Mouse (Mus musculus): Measurements from ENCODE around the gene Adam12. TPM values are rescaled to one million over a fixed set of nuclear protein-coding genes. Genes with fewer than 3 reads are reported as not detected.

Adam12 gene
- polyA plus RNA-seq, 1 experiment from 2014 or later, result 3.1 TPM

DNA sequence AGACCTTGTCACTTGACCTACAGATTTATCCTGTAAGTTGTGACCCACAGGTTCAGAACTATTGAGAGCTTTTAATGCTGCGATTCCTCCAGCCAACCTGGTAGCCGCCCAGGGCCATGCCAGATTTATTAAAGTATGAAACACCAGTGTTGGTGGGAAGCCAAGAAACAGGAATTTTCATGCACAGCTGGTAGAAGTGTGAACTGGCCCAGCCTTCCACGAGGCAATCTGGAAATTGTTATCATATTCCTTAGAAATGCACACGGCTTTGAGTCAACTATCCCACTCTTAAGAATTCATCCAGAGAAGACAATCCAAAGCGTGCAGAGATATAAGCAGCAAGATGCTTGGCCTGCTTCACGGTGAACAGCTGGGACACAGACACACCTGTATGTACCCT is 82.6 kb downstream of the Adam12 start:
- 60% methylated on average over 6 of the region's 6 CpGs for WGBS
- Histone ChIP-seq H3K36me3 (ENCODE audit: control insufficient read depth, insufficient read depth) (no peaks in the 10 kb centered on the region), H3K4me1 (ENCODE audit: control insufficient read depth, insufficient read depth, low read length) (no peaks in the 10 kb centered on the region; the same call in 1 of the 2 replicates), H3K9me3 (replicated peaks; ENCODE audit: control insufficient read depth, low read length) (no peaks in the 10 kb centered on the region), H3K4me2 (ENCODE audit: low read depth, low read length) (no peak overlapping the region), H3K27ac (ENCODE audit: low read length) (no peak overlapping the region), H3K9ac (ENCODE audit: low read length) (no peak overlapping the region), H3K27me3 (ENCODE audit: control insufficient read depth, insufficient read depth, low read length) (no peaks in the 10 kb centered on the region), H3K4me3 (ENCODE audit: low read length) (no peak overlapping the region)
- ATAC-seq (replicated peaks; ENCODE audit: extremely low read depth, insufficient read depth, low FRiP score), result no peak

DNA sequence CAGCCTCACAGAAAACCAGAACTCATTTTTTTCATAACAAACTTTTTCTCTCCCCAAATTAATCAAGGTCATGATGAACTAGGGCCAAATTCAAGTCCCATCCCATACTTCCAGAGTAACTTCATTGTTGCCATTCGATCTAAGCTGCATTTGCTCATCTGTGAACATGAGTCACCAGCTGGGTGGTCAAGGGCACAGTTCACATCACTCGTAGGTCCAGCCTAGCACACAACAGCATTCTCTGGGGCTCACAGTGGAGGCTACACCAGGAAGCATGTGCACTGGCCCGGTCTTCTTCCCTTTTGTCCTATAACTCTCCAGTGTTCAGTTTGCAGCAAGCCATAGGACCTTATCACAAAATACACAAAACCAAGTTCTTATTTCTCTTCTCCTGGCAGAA is 84.4 kb downstream of the Adam12 start:
- Histone ChIP-seq H3K4me1 (ENCODE audit: control insufficient read depth, insufficient read depth, low read length) (no peaks in the 10 kb centered on the region; the same call in 1 of the 2 replicates), H3K4me2 (ENCODE audit: low read depth, low read length) (no peak overlapping the region), H3K27me3 (ENCODE audit: control insufficient read depth, insufficient read depth, low read length) (no peaks in the 10 kb centered on the region), H3K9me3 (replicated peaks; ENCODE audit: control insufficient read depth, low read length) (no peaks in the 10 kb centered on the region), H3K36me3 (ENCODE audit: control insufficient read depth, insufficient read depth) (no peaks in the 10 kb centered on the region), H3K9ac (ENCODE audit: low read length) (no peak overlapping the region), H3K27ac (ENCODE audit: low read length) (no peak overlapping the region), H3K4me3 (ENCODE audit: low read length) (no peak overlapping the region)
- ATAC-seq (replicated peaks; ENCODE audit: extremely low read depth, insufficient read depth, low FRiP score), result no peak
- WGBS, result 87% methylated on average over 3 of the region's 3 CpGs

DNA sequence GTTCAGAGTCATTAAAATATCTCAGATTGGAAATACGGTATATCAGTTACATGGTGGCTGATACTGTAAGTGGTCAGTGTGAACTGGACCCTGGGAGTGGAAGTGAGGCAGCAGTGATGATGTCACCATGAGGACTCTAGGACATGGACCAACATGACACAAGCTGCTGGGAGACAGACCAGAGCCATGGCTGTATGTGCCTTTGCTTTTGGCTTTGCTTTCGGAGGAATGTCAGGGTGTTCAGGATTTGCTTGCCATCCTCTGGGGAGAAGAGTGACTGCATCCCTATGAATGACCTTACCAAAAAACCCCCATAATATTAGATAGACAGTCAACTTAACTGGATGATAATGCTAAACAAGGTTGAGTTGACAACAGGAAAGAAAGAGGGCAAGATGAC is 85.1 kb downstream of the Adam12 start:
- Histone ChIP-seq H3K36me3 (ENCODE audit: control insufficient read depth, insufficient read depth) (no peaks in the 10 kb centered on the region), H3K4me2 (ENCODE audit: low read depth, low read length) (no peak overlapping the region), H3K4me3 (ENCODE audit: low read length) (no peak overlapping the region), H3K4me1 (ENCODE audit: control insufficient read depth, insufficient read depth, low read length) (no peaks in the 10 kb centered on the region; the same call in 1 of the 2 replicates), H3K9me3 (replicated peaks; ENCODE audit: control insufficient read depth, low read length) (no peaks in the 10 kb centered on the region), H3K27ac (ENCODE audit: low read length) (no peak overlapping the region), H3K27me3 (ENCODE audit: control insufficient read depth, insufficient read depth, low read length) (no peaks in the 10 kb centered on the region), H3K9ac (ENCODE audit: low read length) (no peak overlapping the region)
- 86% methylated on average over 2 of the region's 2 CpGs for WGBS
- ATAC-seq (replicated peaks; ENCODE audit: extremely low read depth, insufficient read depth, low FRiP score), result no peak

DNA sequence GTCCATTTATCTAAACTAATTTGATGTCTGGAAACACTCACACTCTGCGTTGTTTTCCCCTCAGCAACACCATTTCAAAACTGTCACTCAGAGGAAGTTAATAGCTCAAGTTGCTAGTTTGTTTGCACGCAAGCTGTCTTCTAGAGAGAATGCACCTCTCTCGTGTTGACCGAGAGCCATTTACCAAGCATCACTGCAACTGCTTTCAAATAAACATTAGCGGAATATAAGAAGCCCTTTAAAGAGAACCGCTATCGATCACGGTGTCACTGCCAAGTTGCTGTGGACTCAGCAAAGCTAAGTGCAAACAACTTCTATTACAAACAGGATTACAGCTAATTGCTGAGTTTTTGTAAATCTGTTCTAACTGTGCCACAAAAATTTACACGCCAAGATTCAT is 87.8 kb downstream of the Adam12 start:
- H3K9ac ChIP-seq (ENCODE audit: low read length), result no peak overlapping the region
- H3K27ac ChIP-seq (ENCODE audit: low read length), result no peak overlapping the region
- no peaks in the 10 kb centered on the region for H3K9me3 ChIP-seq (replicated peaks; ENCODE audit: control insufficient read depth, low read length)
- H3K4me3 ChIP-seq (ENCODE audit: low read length), result no peak overlapping the region
- H3K36me3 ChIP-seq (ENCODE audit: control insufficient read depth, insufficient read depth), result no peaks in the 10 kb centered on the region
- no peak overlapping the region for H3K4me2 ChIP-seq (ENCODE audit: low read depth, low read length)
- H3K27me3 ChIP-seq (ENCODE audit: control insufficient read depth, insufficient read depth, low read length), result no peaks in the 10 kb centered on the region
- ATAC-seq (replicated peaks; ENCODE audit: extremely low read depth, insufficient read depth, low FRiP score), result no peak
- H3K4me1 ChIP-seq (ENCODE audit: control insufficient read depth, insufficient read depth, low read length), result no peaks in the 10 kb centered on the region; the same call in 1 of the 2 replicates
- 78% methylated on average over 9 of the region's 9 CpGs for WGBS

DNA sequence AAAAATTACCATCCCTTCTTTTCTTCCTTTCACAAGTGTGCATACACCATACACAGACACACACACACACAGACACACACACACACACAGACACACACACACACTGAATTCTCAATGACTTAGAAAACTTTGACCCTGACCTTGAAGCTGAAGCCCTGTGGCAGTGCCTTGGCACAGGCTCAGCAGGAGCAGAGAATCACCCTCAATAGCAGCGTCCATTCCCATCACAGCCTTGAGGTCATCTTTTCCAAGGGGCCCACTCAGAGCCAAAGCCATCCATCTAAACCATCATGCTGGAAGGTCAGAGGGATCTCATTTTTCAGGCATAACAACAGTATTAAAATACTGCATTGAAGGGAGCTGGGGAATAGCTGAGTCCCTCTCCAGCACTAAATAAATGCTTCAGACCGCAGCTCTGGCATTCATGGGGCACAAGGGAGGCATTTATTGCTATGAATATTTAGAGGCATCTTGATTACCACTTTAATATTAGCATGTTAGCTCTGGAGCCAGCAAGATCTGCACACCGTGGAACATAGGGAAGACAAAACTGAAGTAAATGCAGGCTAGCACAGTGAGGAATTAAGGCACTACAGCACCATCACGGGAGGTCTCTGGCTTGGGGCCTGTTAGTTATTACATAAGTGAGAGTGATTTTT is 92.5 kb downstream of the Adam12 start:
- ATAC-seq (replicated peaks; ENCODE audit: extremely low read depth, insufficient read depth, low FRiP score), result no peak
- Histone ChIP-seq H3K36me3 (ENCODE audit: control insufficient read depth, insufficient read depth) (no peaks in the 10 kb centered on the region), H3K4me1 (ENCODE audit: control insufficient read depth, insufficient read depth, low read length) (no peaks in the 10 kb centered on the region), H3K4me2 (ENCODE audit: low read depth, low read length) (no peak overlapping the region), H3K27ac (ENCODE audit: low read length) (no peak overlapping the region), H3K9ac (ENCODE audit: low read length) (no peak overlapping the region), H3K4me3 (ENCODE audit: low read length) (no peak overlapping the region), H3K9me3 (replicated peaks; ENCODE audit: control insufficient read depth, low read length) (no peaks in the 10 kb centered on the region), H3K27me3 (ENCODE audit: control insufficient read depth, insufficient read depth, low read length) (no peaks in the 10 kb centered on the region)
- 72% methylated on average over 4 of the region's 4 CpGs for WGBS

DNA sequence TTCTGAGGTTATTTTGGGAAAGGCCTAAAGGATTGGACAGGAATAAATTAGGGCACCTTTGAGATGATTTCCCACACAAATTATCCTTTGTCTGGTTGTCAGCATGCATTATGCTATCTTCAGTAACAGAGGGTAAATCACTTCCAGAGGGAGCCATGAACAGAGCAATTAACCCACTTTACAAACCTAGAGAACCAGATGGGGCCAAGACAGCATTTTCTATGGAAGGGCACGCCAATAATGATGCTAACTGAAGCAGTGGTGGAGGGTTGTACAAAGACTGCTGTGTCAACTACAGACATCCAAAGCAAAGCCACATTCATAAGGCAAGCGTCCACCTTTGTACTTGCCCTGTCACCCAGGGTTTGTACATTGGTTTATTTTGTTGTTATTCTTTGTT is 99.6 kb downstream of the Adam12 start:
- H3K4me2 ChIP-seq (ENCODE audit: low read depth, low read length), result no peak overlapping the region
- H3K4me3 ChIP-seq (ENCODE audit: low read length), result no peak overlapping the region
- ATAC-seq (replicated peaks; ENCODE audit: extremely low read depth, insufficient read depth, low FRiP score), result no peak
- WGBS, result 75% methylated on average over 2 of the region's 2 CpGs
- H3K27me3 ChIP-seq (ENCODE audit: control insufficient read depth, insufficient read depth, low read length), result no peaks in the 10 kb centered on the region
- no peak overlapping the region for H3K9ac ChIP-seq (ENCODE audit: low read length)
- H3K36me3 ChIP-seq (ENCODE audit: control insufficient read depth, insufficient read depth), result no peaks in the 10 kb centered on the region
- peaks cover 3% of the 10 kb centered on the region; the same call in 1 of the 2 replicates for H3K4me1 ChIP-seq (ENCODE audit: control insufficient read depth, insufficient read depth, low read length)
- H3K27ac ChIP-seq (ENCODE audit: low read length), result no peak overlapping the region
- no peaks in the 10 kb centered on the region for H3K9me3 ChIP-seq (replicated peaks; ENCODE audit: control insufficient read depth, low read length)

DNA sequence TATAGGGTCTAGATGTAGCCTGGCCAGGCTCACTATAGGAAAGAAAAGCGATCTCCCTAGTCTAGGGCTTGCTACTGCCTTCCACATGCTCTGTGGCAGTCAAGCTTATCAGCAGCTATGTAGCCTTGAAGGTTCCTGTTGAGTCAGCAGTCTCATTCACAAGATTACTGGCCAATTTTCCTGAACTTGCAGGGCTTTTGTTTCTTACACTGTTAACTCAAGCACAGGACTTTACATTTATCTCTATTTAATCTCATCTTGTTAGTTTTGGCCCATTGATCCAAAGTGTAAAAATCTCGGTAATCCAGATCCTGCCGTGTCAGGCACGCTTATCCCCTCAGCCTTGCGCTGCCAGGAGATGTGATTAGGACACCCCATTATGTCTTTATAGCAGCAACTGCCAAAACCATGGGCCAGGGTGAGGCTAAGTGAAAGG is 103.8 kb downstream of the Adam12 start:
- H3K27me3 ChIP-seq (ENCODE audit: control insufficient read depth, insufficient read depth, low read length), result no peaks in the 10 kb centered on the region
- ATAC-seq (replicated peaks; ENCODE audit: extremely low read depth, insufficient read depth, low FRiP score), result no peak; the same call in 1 of the 2 replicates
- 51% methylated on average over 5 of the region's 5 CpGs for WGBS
- no peaks in the 10 kb centered on the region for H3K36me3 ChIP-seq (ENCODE audit: control insufficient read depth, insufficient read depth)
- peaks cover 3% of the 10 kb centered on the region; the same call in 1 of the 2 replicates for H3K4me1 ChIP-seq (ENCODE audit: control insufficient read depth, insufficient read depth, low read length)
- H3K4me3 ChIP-seq (ENCODE audit: low read length), result no peak overlapping the region
- H3K4me2 ChIP-seq (ENCODE audit: low read depth, low read length), result no peak overlapping the region
- H3K9me3 ChIP-seq (replicated peaks; ENCODE audit: control insufficient read depth, low read length), result no peaks in the 10 kb centered on the region
- no peak overlapping the region for H3K27ac ChIP-seq (ENCODE audit: low read length)
- no peak overlapping the region for H3K9ac ChIP-seq (ENCODE audit: low read length)

DNA sequence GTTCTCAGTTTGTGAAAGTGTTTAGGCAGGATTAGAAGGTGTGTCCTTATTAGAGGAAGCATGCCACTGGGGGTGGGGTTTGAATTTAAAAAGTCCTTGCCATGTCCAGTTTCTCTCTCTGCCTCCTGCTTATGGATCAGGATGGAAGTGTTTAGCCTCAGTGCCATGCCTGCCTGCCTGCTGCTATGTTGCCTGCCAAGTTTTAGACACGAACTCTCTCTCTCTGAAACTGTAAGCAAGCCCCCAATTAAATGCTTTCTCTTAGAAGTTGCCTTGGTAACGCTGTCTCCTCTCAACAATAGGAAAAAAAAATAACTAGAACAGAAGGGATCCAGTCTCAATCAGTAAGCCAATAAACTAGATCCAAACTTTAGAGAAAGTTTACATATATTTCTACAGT is 110.5 kb downstream of the Adam12 start:
- 60% methylated on average over 2 of the region's 2 CpGs for WGBS
- Histone ChIP-seq H3K27me3 (ENCODE audit: control insufficient read depth, insufficient read depth, low read length) (no peaks in the 10 kb centered on the region), H3K36me3 (ENCODE audit: control insufficient read depth, insufficient read depth) (no peaks in the 10 kb centered on the region), H3K9ac (ENCODE audit: low read length) (no peak overlapping the region), H3K4me3 (ENCODE audit: low read length) (no peak overlapping the region), H3K4me2 (ENCODE audit: low read depth, low read length) (no peak overlapping the region), H3K9me3 (replicated peaks; ENCODE audit: control insufficient read depth, low read length) (peaks cover 7% of the 10 kb centered on the region; the same call in 1 of the 2 replicates), H3K27ac (ENCODE audit: low read length) (no peak overlapping the region), H3K4me1 (ENCODE audit: control insufficient read depth, insufficient read depth, low read length) (no peaks in the 10 kb centered on the region)
- ATAC-seq (replicated peaks; ENCODE audit: extremely low read depth, insufficient read depth, low FRiP score), result no peak

DNA sequence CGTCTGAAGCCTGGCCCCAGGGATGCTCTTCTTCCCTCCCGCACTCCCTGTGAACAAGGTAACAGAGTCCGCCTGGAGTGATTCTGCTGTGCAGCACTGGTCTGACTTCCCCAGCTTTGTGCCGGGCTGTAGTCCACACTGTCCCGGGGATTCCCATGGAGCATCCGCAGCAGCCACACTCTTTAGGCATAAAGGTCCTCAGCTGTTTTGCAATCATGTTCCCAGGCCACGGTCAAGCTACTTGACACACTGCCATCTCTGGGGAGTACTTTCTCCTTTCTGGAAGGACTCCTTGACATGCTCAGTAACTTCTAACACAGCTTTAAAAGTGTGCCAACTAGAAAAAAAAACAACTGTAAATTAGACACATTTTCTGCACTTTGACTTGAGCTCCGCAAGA is 116.5 kb downstream of the Adam12 start:
- no peak overlapping the region for H3K4me2 ChIP-seq (ENCODE audit: low read depth, low read length)
- WGBS, result 69% methylated on average over 8 of the region's 8 CpGs
- H3K9ac ChIP-seq (ENCODE audit: low read length), result no peak overlapping the region
- H3K27ac ChIP-seq (ENCODE audit: low read length), result peak overlapping the region; percentile 52
- H3K4me3 ChIP-seq (ENCODE audit: low read length), result no peak overlapping the region
- peaks cover 7% of the 10 kb centered on the region; the same call in 1 of the 2 replicates for H3K9me3 ChIP-seq (replicated peaks; ENCODE audit: control insufficient read depth, low read length)
- no peak for ATAC-seq (replicated peaks; ENCODE audit: extremely low read depth, insufficient read depth, low FRiP score)
- no peaks in the 10 kb centered on the region for H3K27me3 ChIP-seq (ENCODE audit: control insufficient read depth, insufficient read depth, low read length)
- peaks cover 11% of the 10 kb centered on the region for H3K4me1 ChIP-seq (ENCODE audit: control insufficient read depth, insufficient read depth, low read length)
- H3K36me3 ChIP-seq (ENCODE audit: control insufficient read depth, insufficient read depth), result no peaks in the 10 kb centered on the region
